Mouse (Mus musculus): ENCODE data around the gene Rab3a. TPM values are rescaled to one million over a fixed set of nuclear protein-coding genes. Genes with fewer than 3 reads are reported as not detected.

The Rab3a gene
- total RNA-seq, 2 experiments from 2014 or later: 52.4 to 60.4 TPM

DNA sequence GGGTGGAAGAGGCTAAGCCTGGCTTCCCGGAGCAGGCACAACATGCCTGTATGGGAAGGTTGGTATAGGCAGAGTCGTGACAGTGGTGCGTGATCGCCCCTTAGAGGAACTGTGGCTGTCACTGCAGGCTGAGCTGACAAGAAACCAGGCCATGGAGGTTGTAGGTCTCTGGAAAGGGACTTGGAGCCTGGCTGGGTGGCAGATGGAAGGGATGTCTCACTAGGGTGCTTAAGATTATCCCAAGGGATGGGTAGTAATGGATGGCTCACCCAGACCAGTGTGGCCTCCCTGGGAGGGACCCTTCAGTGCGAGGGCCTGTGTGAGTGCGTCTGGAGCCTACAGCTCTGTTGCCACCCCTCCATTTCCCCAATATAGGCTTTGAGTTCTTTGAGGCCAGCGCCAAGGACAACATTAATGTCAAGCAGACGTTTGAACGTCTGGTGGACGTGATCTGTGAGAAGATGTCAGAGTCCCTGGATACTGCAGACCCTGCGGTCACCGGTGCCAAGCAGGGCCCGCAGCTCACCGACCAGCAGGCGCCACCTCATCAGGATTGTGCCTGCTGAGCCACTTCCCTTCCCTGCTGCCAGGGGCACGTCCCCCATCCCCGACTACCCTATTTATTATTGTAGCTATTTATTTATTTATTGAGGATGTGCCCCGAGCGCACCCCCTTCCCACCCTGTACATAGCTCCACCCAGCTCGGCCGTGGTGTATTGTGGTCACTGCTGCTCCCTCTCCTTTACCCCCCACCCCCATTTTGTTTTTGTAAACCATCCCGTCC, 3.2 kb downstream of the Rab3a start:
- peak in 1 of 2 experiments; percentile 32 for DNase-seq (ENCODE audit: low spot score in 2 of 2)

GRCm38 (mm10) chr8:70758308-70758615, 3.8 kb downstream of the Rab3a start:
- peak in 1 of 2 experiments; percentile 31 for DNase-seq (ENCODE audit: low spot score in 2 of 2)

- DNase-seq (ENCODE audit: low spot score in 2 of 2): peak; percentile 51 to 58
Observed at GRCm38 (mm10) chr8:70758616-70759561, 4.4 kb downstream of the Rab3a start.

- DNase-seq (ENCODE audit: low spot score in 2 of 2): no peak
Observed at GRCm38 (mm10) chr8:70760350-70760749, 5.9 kb downstream of the Rab3a start.

DNA sequence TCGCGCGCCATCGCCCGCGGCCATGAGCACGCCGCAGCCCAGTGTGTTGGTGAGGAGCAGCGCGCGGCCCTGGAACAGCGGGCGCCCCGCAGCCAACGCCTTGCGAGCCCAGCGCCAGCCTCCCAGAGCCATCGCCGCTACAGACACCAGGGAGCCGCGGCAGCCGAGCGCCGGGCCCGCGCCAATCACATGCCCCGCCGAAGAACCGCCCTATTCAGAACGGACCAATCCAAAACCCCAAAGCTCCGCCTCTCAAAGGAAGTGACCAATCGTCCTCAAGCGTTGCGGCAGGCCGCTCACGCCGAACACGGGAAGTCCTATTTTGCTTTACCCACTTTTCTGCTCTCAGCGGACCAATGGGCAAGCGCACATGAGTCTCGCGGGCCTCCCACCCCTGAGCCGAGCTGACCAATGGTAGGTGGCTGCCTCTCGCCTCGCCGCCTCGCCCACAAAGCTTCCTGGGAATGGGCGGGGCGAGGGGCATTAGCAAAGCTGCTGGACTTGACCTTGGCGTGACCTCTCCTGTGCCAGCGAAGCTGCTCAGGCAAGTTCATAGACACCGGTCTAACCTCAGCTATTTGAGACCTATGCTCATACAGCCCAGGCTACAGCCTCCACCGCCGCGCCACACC, 6.4 kb downstream of the Rab3a start, which contains the start of gene Mpv17l2:
TSS of gene Mpv17l2 (minus strand) at position 172 of the 632 bp plus-strand sequence.
- peak; percentile 84 to 85 for DNase-seq (ENCODE audit: low spot score in 2 of 2)

GRCm38 (mm10) chr8:70762118-70762517, 7.6 kb downstream of the Rab3a start:
- DNase-seq (ENCODE audit: low spot score in 2 of 2): no peak

DNA sequence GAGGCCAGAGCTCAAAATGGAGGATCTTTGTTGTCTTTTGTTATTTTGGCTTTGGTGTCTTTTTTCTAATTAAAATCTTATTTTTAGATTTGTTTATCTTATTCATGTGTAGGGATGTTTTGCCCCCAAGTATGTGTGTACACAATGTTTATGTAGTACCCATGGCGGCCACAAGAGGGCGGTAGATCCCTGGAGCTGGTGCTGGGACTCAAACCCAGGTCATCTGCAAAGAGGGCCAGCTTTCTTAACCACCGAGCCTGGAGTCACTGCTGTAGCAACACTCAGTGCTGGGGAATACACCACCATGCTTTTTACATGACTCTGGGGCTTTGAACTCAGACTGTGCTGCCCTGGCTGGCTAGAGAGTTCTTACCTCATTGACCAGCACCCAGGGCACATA, 8.9 kb downstream of the Rab3a start:
- peak; percentile 70 to 80 for DNase-seq (ENCODE audit: low spot score in 2 of 2)

GRCm38 (mm10) chr8:70764026-70764425, 9.5 kb downstream of the Rab3a start:
- DNase-seq (ENCODE audit: low spot score in 2 of 2): no peak

DNA sequence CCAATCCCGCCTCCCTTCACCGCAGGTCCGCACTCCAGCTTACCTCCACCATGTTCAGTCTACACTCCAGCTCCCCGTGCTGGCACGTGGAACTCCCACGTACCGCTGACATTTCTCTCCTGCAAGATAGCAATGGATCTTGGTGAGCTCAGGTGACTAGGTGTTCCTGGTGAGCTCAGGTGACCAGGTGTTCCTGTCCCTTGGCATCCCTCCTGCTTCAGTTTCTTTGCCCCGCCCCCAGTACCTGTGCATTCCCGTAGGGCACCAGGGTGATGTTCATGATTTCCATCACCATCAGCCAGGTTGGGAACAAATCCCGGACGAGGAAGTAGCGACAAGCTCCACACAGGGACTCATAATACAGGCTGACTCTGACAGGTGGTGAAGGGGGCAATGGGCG, 10.2 kb downstream of the Rab3a start:
- DNase-seq (ENCODE audit: low spot score in 2 of 2): no peak

- no peak for DNase-seq (ENCODE audit: low spot score in 2 of 2)
Observed at GRCm38 (mm10) chr8:70765329-70765728, 10.8 kb downstream of the Rab3a start.

GRCm38 (mm10) chr8:70765838-70766570, 11.5 kb downstream of the Rab3a start:
- no peak for DNase-seq (ENCODE audit: low spot score in 2 of 2)

DNA sequence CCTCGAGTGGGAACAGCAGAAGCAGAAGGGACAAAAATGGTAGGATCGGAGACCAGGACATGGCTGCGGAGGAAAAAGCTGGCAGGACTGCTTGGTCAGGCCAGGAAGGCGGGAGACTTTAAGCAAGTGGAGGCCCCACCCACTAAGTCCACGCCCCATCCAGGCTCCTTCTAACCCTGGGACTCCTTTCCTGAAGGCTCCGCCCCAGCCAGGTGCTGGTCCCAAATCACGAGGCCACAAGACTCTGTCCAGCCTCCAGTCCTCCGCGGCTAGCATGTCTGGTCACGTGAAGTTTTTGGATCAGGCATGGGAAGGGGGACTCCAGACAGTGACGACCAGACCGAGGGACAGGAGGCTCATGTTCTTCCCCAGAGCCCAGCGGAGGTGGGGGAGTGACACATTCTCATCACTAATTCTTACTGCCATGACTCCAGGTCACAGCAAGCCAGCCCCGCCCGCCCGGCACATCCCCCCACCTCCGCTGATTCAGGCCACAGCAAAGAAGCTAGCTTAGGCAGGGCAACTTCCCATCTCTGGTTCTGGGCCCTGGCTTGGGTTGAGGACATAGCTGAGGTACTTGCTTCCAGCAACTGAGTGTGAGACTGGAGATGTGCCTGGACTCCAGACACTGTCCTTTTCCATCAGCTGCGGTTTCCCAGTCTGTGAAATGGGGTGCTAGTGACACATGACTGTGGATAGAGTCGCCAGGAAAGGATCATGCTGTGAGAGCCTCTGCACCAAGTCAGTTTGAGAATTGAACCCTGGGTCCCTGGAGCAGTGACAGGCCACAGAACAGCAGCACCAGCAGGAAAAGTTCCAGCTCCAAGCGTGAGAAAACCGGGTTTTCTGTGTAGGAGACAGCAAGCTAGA, 12.3 kb downstream of the Rab3a start:
- peak; percentile 61 to 63 for DNase-seq (ENCODE audit: low spot score in 2 of 2)

GRCm38 (mm10) chr8:70767503-70767902, 13.0 kb downstream of the Rab3a start:
- DNase-seq (ENCODE audit: low spot score in 2 of 2): no peak

DNA sequence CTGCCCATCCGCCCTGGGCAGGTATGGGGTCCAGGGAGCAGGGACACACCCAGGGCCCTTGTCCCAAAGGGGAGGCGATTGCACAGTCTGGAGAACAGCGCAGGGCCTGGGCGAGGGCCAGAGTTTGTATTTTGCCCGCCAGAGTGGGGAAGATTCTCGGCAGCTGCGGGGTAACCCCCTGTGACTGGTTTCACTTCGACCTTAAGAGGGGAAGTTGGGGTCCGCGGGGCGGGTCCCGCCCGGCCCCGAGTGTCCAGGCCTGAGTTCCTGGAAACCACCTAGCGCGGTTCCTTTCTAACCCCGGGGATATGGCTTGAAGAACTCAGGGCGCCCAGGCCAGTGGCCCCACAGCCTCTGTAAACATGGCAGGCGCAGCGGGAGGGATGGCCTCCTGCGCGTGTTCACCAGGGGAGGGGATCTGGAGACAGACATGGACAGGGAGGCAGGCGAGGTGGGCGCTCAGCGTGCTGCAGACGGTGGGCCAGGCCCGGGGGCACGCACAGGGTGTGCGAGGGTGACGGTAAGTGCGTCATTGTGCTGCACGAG, 13.8 kb downstream of the Rab3a start:
- no peak for DNase-seq (ENCODE audit: low spot score in 2 of 2)

GRCm38 (mm10) chr8:70768956-70769355, 14.5 kb downstream of the Rab3a start:
- DNase-seq (ENCODE audit: low spot score in 2 of 2): no peak

- peak; percentile 96 to 98 for DNase-seq (ENCODE audit: low spot score in 2 of 2)
Observed at GRCm38 (mm10) chr8:70769359-70769758, 14.9 kb downstream of the Rab3a start.

- DNase-seq (ENCODE audit: low spot score in 2 of 2): no peak
Observed at GRCm38 (mm10) chr8:70769858-70770257, 15.4 kb downstream of the Rab3a start.

GRCm38 (mm10) chr8:70770748-70771147, 16.3 kb downstream of the Rab3a start:
- DNase-seq (ENCODE audit: low spot score in 2 of 2): no peak

- DNase-seq (ENCODE audit: low spot score in 2 of 2): no peak
Observed at GRCm38 (mm10) chr8:70771217-70771616, 16.7 kb downstream of the Rab3a start.

DNA sequence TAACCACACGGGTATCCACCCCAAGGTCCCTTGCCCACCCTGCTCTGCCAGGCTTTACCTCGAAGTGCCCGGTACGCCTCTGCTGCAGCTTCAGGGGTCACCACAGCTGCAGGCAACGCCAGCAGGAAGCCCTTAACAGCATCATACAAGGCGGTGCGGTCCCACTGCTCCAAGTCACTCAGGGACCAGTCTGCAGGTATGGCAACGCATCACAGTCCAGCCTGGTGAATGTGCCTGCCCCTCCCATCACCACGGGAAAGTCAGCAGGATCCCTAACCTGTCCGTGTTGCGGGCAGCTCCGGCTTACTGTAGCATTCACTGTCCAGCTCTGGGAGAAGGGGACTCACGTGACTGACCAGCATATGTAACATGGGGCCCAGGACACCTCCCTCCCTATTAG, 17.6 kb downstream of the Rab3a start:
- no peak for DNase-seq (ENCODE audit: low spot score in 2 of 2)
